Mouse (Mus musculus) thymus, adult 2 months (tissue): ENCODE data around the gene Afg3l1.

Experiments used
- CTCF ChIP-seq: fragments of 200-500 bp; IDR thresholded peaks from 2 replicates; pipeline ENCODE4 v1.5.1; 2012; ENCODE audit warnings: mild to moderate bottlenecking, control low read depth, low read length, moderate library complexity, borderline replicate concordance; ENCODE audit not compliant: control insufficient read depth, poor library complexity, insufficient read depth; ENCODE audit errors: extremely low read depth
- POLR2A ChIP-seq: fragments of 200-500 bp; IDR thresholded peaks from 2 replicates; pipeline ENCODE4 v1.6.1; 2012; ENCODE audit warnings: mild to moderate bottlenecking, low read length, control low read depth, moderate library complexity; ENCODE audit not compliant: control insufficient read depth, poor library complexity, insufficient read depth; ENCODE audit errors: extremely low read depth

DNA sequence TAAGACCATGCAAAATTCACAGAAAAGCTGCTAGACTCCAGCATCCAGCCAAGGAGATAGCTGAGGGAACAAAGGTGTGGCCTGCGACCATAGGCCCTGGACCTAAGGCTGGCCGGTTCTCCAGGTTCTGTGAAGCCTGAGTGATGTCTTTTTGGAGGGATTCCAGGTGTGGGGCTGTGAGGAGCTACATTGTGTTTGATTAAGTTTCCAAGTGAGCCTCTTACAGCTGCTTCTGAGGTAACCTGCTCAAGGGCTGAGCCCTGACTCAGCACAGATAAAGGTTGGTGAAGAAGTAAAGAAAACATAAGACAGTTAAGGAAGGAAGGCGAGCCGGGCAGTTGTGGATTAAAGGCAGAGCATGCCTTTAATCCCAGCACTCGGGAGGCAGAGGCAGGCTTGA, 24.5 kb downstream of the Afg3l1 start:
- TF ChIP-seq CTCF (no peak), POLR2A (no peak)
